Mouse (Mus musculus): ENCODE data around the gene Map3k11. TPM values are rescaled to one million over a fixed set of nuclear protein-coding genes. Genes with fewer than 3 reads are reported as not detected.

Map3k11 gene
- polyA plus RNA-seq, 1 experiment from 2014 or later = 33.7 TPM

- Histone ChIP-seq H3K4me2 (replicated peaks) (no peak overlapping the region), H3K27me3 (replicated peaks) (no peaks in the 10 kb centered on the region), H3K4me1 (replicated peaks) (peaks cover 24% of the 10 kb centered on the region), H3K36me3 (peaks cover 31% of the 10 kb centered on the region), H3K9me3 (no peaks in the 10 kb centered on the region), H3K27ac (no peak overlapping the region), H3K9ac (no peak overlapping the region), H3K4me3 (replicated peaks) (no peak overlapping the region)
- 61% methylated on average over 10 of the region's 10 CpGs for WGBS
- ATAC-seq = no peak
Observed at GRCm38 (mm10) chr19:5716955-5717354, 28.4 kb downstream of the Map3k11 start.

- Histone ChIP-seq H3K36me3 (peaks cover 34% of the 10 kb centered on the region), H3K9me3 (no peaks in the 10 kb centered on the region), H3K4me3 (replicated peaks) (no peak overlapping the region), H3K4me1 (replicated peaks) (peaks cover 35% of the 10 kb centered on the region), H3K27ac (no peak overlapping the region), H3K27me3 (replicated peaks) (no peaks in the 10 kb centered on the region), H3K9ac (no peak overlapping the region), H3K4me2 (replicated peaks) (no peak overlapping the region)
- WGBS = 93% methylated on average over 6 of the region's 6 CpGs
- no peak for ATAC-seq
Observed at GRCm38 (mm10) chr19:5721233-5721632, 32.7 kb downstream of the Map3k11 start.

DNA sequence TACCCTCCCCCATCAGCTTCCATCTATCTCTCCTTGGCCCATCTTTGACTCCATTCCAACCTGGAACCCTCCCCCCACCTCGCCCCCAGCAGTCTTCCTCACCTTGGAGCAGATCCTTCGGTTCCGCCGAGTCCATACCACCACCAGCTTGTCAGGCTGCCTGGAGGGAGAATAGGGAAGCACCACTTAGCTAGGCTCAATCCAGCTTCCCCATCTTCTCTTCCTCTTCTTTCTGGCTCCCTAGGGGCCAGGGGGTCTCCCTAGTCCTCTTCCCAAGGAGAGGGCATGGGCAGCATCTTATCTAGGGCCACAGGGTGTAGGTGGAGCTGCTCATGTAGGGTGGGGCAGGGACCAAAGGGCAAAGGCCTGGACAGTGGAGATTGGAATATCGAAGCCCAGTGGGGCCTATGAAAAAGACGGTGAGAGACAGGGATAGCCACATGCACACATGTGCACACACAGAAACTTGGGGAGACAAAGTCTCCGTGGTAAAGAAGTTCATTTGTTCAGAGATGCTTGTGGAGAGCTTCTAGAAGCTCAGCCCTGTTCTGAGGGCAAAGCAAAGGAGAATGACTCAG lies 34.4 kb downstream of the Map3k11 start:
- Histone ChIP-seq H3K4me1 (replicated peaks) (peaks cover 43% of the 10 kb centered on the region), H3K9ac (no peak overlapping the region; the same call in 1 of the 2 replicates), H3K36me3 (peaks cover 34% of the 10 kb centered on the region), H3K27me3 (replicated peaks) (no peaks in the 10 kb centered on the region), H3K9me3 (no peaks in the 10 kb centered on the region), H3K27ac (no peak overlapping the region), H3K4me2 (replicated peaks) (peak overlapping the region; percentile 22; the same call in 1 of the 2 replicates), H3K4me3 (replicated peaks) (no peak overlapping the region)
- no peak for ATAC-seq
- WGBS = 83% methylated on average over 7 of the region's 7 CpGs

DNA sequence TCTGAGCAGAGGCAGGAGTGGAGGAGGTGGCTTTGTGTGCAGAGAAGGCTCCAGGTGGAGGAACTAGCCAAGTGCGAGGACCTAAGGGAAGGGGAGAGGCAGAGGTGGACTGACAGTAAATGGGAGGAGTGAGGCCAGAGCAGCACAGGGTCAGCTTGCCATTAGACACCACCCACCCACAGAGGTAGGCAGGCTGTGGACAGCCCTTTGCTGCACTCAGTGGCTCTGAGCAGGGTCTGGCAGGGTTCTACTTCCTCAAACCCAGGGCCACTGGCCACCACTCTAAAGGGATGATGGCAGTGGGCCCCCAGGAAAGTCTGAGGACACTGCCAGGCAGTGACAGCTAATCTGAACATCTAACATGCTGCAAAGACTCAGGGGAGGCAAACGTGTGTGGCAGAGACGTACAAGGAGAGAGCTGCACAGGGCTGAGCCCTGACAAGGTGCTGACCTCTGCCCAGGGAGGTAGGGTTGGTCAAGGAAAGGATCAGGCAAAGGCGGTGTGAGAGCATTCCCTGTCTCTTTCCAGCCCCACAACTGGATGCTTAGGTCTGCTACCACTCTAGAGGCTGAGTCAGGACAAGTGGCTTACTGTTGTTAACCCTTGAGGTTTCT lies 35.5 kb downstream of the Map3k11 start:
- Histone ChIP-seq H3K27ac (peak overlapping the region; percentile 81), H3K4me1 (replicated peaks) (peaks cover 52% of the 10 kb centered on the region)

DNA sequence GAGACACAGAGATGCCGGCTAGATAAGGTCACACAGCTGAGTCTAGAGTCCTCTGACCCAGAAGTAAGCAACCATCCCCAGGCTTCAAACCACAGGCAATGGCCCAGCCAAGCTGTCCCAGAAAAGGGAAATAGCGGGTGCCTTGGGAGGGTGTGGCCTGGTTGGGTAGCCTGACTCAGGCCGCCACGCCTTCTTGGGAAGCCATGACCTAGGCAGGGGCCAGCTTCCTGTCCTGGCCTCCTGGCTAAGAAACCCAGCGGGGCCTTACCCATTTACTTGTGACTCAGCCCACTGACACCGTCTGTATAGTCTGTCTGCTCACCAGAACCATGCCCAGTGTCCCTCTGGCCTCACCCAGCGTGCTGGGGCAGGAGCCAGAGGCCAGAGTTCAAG lies 36.0 kb downstream of the Map3k11 start:
- Histone ChIP-seq H3K4me3 (replicated peaks) (peak overlapping the region; percentile 53), H3K9me3 (no peaks in the 10 kb centered on the region), H3K4me2 (replicated peaks) (peak overlapping the region; percentile 90), H3K36me3 (peaks cover 31% of the 10 kb centered on the region), H3K4me1 (replicated peaks) (peaks cover 53% of the 10 kb centered on the region), H3K27me3 (replicated peaks) (no peaks in the 10 kb centered on the region), H3K27ac (peak overlapping the region; percentile 81), H3K9ac (peak overlapping the region; percentile 75)
- WGBS = 45% methylated on average over 7 of the region's 7 CpGs
- ATAC-seq = peak; percentile 34

More for the DNA sequence above, 35.5 kb downstream of the Map3k11 start:
- WGBS = 59% methylated on average over 4 of the region's 4 CpGs
- H3K9me3 ChIP-seq = no peaks in the 10 kb centered on the region
- peak overlapping the region; percentile 53 for H3K4me3 ChIP-seq (replicated peaks)
- no peak for ATAC-seq
- H3K9ac ChIP-seq = peak overlapping the region; percentile 75
- no peaks in the 10 kb centered on the region for H3K27me3 ChIP-seq (replicated peaks)
- H3K4me2 ChIP-seq (replicated peaks) = peak overlapping the region; percentile 90
- H3K36me3 ChIP-seq = peaks cover 31% of the 10 kb centered on the region

DNA sequence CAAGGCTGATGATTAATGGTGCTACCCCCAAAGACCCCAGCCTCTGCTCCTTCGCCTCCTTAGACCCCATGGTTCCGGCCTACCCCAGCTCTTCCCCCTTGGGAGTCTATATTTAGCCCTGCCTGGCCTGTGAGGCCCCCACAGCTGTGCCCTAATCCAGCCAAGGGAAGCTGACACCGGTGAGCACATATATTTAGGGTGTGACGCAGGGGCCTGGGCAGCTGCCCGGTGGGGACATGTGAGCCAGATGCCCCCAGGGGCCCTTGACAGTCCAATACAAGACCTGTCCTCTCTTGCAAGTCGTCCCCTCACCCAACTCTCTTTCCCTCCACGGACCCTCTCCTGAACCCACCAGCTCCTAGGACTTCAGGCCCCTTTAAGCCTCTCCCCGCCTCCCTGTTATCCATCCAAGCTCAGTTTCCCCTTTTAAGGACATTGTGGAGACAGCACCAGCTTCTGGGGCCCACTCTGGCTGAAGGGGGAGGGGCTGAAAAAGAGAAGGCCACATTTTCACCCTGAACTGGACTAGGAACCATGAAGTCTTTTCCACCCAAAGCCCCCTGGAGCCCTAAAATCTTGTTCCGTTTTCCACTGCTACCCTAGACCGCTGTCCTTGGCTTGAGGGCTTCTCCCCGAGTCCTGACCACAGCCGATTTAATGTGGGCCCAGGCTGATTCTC lies 36.6 kb downstream of the Map3k11 start:
- Histone ChIP-seq H3K4me2 (replicated peaks) (peak overlapping the region; percentile 90), H3K27ac (peak overlapping the region; percentile 81), H3K27me3 (replicated peaks) (no peaks in the 10 kb centered on the region), H3K36me3 (peaks cover 25% of the 10 kb centered on the region), H3K9me3 (no peaks in the 10 kb centered on the region), H3K9ac (peak overlapping the region; percentile 75), H3K4me3 (replicated peaks) (peak overlapping the region; percentile 53), H3K4me1 (replicated peaks) (peaks cover 59% of the 10 kb centered on the region)
- peak; percentile 8; the same call in 1 of the 2 replicates for ATAC-seq
- 54% methylated on average over 12 of the region's 12 CpGs for WGBS

DNA sequence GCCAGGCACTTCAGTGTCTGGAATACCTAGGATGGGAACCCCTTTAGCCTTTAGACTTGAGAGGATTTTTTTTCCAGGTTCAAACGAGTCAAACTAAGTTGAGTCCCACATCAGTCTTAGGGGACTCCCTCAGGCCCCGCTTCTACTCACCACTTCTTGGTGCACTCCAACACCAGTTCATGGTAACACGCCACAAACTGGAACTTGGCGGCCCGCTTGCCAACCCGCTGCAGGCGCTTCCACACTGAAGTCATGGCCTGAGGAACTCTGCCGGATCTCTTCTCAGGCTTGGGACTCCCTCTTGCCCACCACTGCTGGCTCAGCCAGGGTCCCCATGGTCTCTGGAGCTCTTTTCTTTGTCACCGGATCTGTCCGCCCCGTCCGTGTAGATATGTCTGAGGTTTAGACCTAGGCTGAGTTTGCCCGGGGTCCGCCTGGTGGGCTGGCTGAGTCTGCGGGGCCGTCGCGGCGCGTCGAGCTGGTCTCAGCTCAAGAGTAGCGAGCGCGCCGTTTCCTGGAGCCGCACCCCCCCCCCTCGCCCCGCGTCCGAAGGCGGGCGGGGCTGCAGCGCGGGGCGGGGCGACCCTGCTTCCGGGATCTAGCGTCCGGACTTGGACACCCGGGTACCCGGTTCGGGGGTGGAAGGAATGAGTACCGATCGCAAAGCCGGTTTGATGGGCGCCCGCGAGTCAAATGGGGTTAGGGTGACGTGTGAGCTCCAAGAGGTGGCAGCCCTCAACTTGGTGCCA lies 37.4 kb downstream of the Map3k11 start, which contains the start of gene Ehbp1l1:
Ehbp1l1 (minus strand) TSS at position 551 of the 749 bp plus-strand sequence.
- H3K4me3 ChIP-seq (replicated peaks) = peak within 1 kb of the TSS; percentile 53
- WGBS = 9% methylated on average over 47 of the region's 49 CpGs
- H3K4me1 ChIP-seq (replicated peaks) = peaks cover 67% of the 10 kb centered on the region
- peaks cover 17% of the 10 kb centered on the region for H3K36me3 ChIP-seq
- H3K9ac ChIP-seq = peak within 1 kb of the TSS; percentile 75
- peak; percentile 50 for ATAC-seq
- H3K27ac ChIP-seq = peak within 1 kb of the TSS; percentile 81
- no peaks in the 10 kb centered on the region for H3K9me3 ChIP-seq
- no peaks in the 10 kb centered on the region for H3K27me3 ChIP-seq (replicated peaks)
- peak within 1 kb of the TSS; percentile 90 for H3K4me2 ChIP-seq (replicated peaks)

DNA sequence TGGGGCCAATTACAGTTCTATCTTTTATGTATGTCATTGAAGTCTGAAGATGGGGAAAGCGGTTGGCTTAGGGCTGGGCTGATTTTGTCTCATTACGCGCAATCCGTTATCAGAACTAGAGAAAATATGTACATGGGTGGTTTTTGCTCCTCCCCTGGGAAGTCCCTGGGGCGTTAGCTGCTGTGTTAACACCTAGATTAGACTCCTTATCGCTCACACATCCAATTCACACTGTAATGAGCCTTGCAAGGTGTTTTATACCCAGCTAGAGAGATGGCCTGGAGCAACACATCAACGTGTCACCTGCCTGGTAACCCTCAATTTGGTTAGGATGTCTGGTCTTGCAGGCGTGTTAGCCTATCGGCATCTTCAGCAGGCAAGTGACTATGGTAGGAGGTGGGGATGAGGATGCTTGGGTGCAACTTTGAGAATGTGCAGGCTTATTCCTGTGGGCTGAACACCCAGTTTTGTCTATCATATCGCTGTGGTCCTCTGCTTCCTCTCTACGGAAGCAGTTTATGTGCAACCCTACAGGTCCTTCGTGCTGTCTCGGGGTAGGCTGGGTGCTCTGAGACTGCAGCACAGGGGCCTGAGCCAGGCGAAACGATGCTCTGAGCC lies 38.5 kb downstream of the Map3k11 start:
- Histone ChIP-seq H3K9me3 (no peaks in the 10 kb centered on the region), H3K4me2 (replicated peaks) (peak overlapping the region; percentile 90), H3K36me3 (peaks cover 11% of the 10 kb centered on the region; the same call in 1 of the 2 replicates), H3K27ac (peak overlapping the region; percentile 59), H3K9ac (peak overlapping the region; percentile 36; the same call in 1 of the 2 replicates), H3K4me1 (replicated peaks) (peaks cover 69% of the 10 kb centered on the region), H3K4me3 (replicated peaks) (peak overlapping the region; percentile 84), H3K27me3 (replicated peaks) (no peaks in the 10 kb centered on the region)
- 63% methylated on average over 15 of the region's 15 CpGs for WGBS
- no peak for ATAC-seq

GRCm38 (mm10) chr19:5727701-5728100 lies 39.2 kb downstream of the Map3k11 start:
- Histone ChIP-seq H3K27me3 (replicated peaks) (no peaks in the 10 kb centered on the region), H3K4me2 (replicated peaks) (peak overlapping the region; percentile 90), H3K36me3 (peaks cover 9% of the 10 kb centered on the region; the same call in 1 of the 2 replicates), H3K4me1 (replicated peaks) (peaks cover 69% of the 10 kb centered on the region), H3K9ac (peak overlapping the region; percentile 94), H3K27ac (peak overlapping the region; percentile 59), H3K4me3 (replicated peaks) (peak overlapping the region; percentile 84), H3K9me3 (no peaks in the 10 kb centered on the region)
- 2% methylated on average over 14 of the region's 14 CpGs for WGBS
- ATAC-seq = no peak

DNA sequence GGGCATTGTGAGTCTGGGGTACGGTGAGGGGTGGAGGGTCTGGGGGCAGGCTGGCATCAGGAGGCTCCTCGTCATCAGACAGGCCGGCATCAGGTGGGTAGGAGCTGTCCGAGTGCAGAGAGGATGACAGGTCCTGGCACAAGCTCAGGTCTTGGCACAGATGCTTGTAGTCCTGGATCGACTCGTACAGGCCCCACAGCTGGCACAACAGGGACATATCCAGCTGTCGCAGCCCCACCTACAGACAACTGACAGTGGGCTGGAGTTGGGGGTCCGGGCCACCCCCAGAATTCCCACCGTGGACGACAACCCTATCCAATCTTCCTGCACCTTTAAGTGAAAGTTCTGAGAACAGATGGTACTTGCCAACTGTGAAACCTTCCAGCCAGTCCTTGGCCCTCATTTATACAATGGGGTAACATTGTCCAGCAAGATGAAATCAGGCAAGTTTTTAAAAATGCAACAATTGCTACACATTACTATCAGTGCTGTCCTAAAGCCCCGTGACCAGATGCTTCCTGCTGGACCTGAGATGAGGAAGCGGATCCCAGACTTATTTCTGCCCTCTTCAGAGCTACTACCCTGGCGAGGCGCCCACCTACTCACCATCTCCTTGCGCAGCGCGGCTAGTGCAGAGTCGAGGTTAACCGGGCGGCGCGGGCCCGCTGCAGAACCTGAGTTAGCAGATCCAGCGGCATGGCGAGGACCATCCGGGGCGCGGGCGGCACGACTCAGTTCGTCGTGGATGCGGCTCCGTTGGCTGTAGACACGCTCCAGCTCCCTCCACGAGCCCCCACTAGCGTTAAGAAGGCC lies 40.3 kb downstream of the Map3k11 start:
- WGBS = 7% methylated on average over 37 of the region's 37 CpGs

GRCm38 (mm10) chr19:5729444-5729815 lies 40.9 kb downstream of the Map3k11 start, which contains the start of gene Fam89b:
Gene Fam89b, minus strand, starts transcription at chr19:5729653.
- peak; percentile 79 for ATAC-seq
- peaks cover 56% of the 10 kb centered on the region for H3K4me1 ChIP-seq (replicated peaks)

More for the DNA sequence above, 40.3 kb downstream of the Map3k11 start:
- H3K9me3 ChIP-seq = no peaks in the 10 kb centered on the region
- H3K36me3 ChIP-seq = peaks cover 5% of the 10 kb centered on the region; the same call in 1 of the 2 replicates
- peak overlapping the region; percentile 90 for H3K4me2 ChIP-seq (replicated peaks)
- peaks cover 62% of the 10 kb centered on the region for H3K4me1 ChIP-seq (replicated peaks)
- H3K9ac ChIP-seq = peak overlapping the region; percentile 94
- peak overlapping the region; percentile 84 for H3K4me3 ChIP-seq (replicated peaks)
- ATAC-seq = peak; percentile 31
- H3K27me3 ChIP-seq (replicated peaks) = no peaks in the 10 kb centered on the region
- peak overlapping the region; percentile 89 for H3K27ac ChIP-seq

More at GRCm38 (mm10) chr19:5729444-5729815, 40.9 kb downstream of the Map3k11 start, which contains the start of gene Fam89b:
- Histone ChIP-seq H3K4me2 (replicated peaks) (peak within 1 kb of the TSS; percentile 90), H3K27me3 (replicated peaks) (no peaks in the 10 kb centered on the region), H3K9ac (peak within 1 kb of the TSS; percentile 94), H3K4me3 (replicated peaks) (peak within 1 kb of the TSS; percentile 84), H3K9me3 (no peaks in the 10 kb centered on the region), H3K36me3 (no peaks in the 10 kb centered on the region), H3K27ac (peak within 1 kb of the TSS; percentile 89)
- under 1% methylated on average over 37 of the region's 37 CpGs for WGBS
